In genomic region chr3:4582500-4582899, GRCm38 (mm10) we compare ENCODE assay signal across 31 mouse cellular contexts.
DNase-seq lines count a peak whose midpoint lies in the region; ATAC-seq lines count a peak whose summit lies in the region.
"Had no signal": no experiment of that assay in that cellular context is flagged by ENCODE, and none has a peak within 500 bp of the region (broad histone marks: within the 10 kb centered on the region; RNA-seq: fewer than 3 reads in every experiment).

No protein-coding gene starts in this region.

- WGBS in kidney, embryonic 16.5 days, result 51% methylated on average over 3 of the region's 3 CpGs

- H3K36me3 ChIP-seq in kidney, embryonic 16.5 days (ENCODE audit: insufficient read depth, low read length), result no peaks in the 10 kb centered on the region
- H3K36me3 ChIP-seq: embryonic facial prominence, embryonic 15.5 days; forebrain, embryonic 12.5 days; heart, embryonic 10.5 days; heart, embryonic 15.5 days; intestine, embryonic 15.5 days; kidney, embryonic 15.5 days; liver, embryonic 13.5 days; neural tube, embryonic 12.5 days had no signal

- ATAC-seq in kidney, embryonic 16.5 days (ENCODE audit: low FRiP score, low TSS enrichment), result peak; percentile 49; the same call in 1 of the 2 replicates
- ATAC-seq: forebrain, postnatal 0 days; hindbrain, embryonic 16.5 days; intestine, embryonic 15.5 days; Patski had no signal

- no peaks in the 10 kb centered on the region for H3K9me3 ChIP-seq in kidney, embryonic 16.5 days (ENCODE audit: low read length)
- H3K9me3 ChIP-seq: embryonic facial prominence, embryonic 15.5 days; forebrain, embryonic 12.5 days; heart, embryonic 10.5 days; heart, embryonic 15.5 days; intestine, embryonic 15.5 days; kidney, embryonic 15.5 days; liver, embryonic 13.5 days; neural tube, embryonic 12.5 days had no signal

- H3K27ac ChIP-seq in kidney, embryonic 16.5 days (ENCODE audit: low read length), result no peak overlapping the region
- H3K27ac ChIP-seq: embryonic facial prominence, embryonic 15.5 days; forebrain, embryonic 12.5 days; heart, embryonic 10.5 days; heart, embryonic 15.5 days; intestine, embryonic 15.5 days; kidney, embryonic 15.5 days; liver, embryonic 13.5 days; neural tube, embryonic 12.5 days had no signal

- H3K4me1 ChIP-seq in kidney, embryonic 16.5 days (ENCODE audit: insufficient read depth, low read length), result no peaks in the 10 kb centered on the region
- H3K4me1 ChIP-seq: embryonic facial prominence, embryonic 15.5 days; forebrain, embryonic 12.5 days; heart, embryonic 10.5 days; heart, embryonic 15.5 days; intestine, embryonic 15.5 days; kidney, embryonic 15.5 days; liver, embryonic 13.5 days; neural tube, embryonic 12.5 days had no signal

- H3K4me2 ChIP-seq in kidney, embryonic 16.5 days (replicated peaks; ENCODE audit: low read depth, low read length), result no peak overlapping the region
- H3K4me2 ChIP-seq: embryonic facial prominence, embryonic 15.5 days; forebrain, embryonic 12.5 days; heart, embryonic 15.5 days; intestine, embryonic 15.5 days; kidney, embryonic 15.5 days; liver, embryonic 13.5 days; midbrain, embryonic 11.5 days; neural tube, embryonic 12.5 days had no signal

- no peak overlapping the region for H3K4me3 ChIP-seq in kidney, embryonic 16.5 days (ENCODE audit: low read length)
- H3K4me3 ChIP-seq: embryonic facial prominence, embryonic 15.5 days; forebrain, embryonic 12.5 days; heart, embryonic 10.5 days; heart, embryonic 15.5 days; intestine, embryonic 15.5 days; kidney, embryonic 15.5 days; liver, embryonic 13.5 days; myocyte; neural tube, embryonic 12.5 days had no signal

- no peaks in the 10 kb centered on the region for H3K27me3 ChIP-seq in kidney, embryonic 16.5 days (ENCODE audit: insufficient read depth, low read length)
- H3K27me3 ChIP-seq: CH12.LX; embryonic facial prominence, embryonic 15.5 days; forebrain, embryonic 12.5 days; heart, embryonic 15.5 days; intestine, embryonic 15.5 days; kidney, embryonic 15.5 days; liver, embryonic 13.5 days; neural tube, embryonic 12.5 days; Patski had no signal

- H3K9ac ChIP-seq in kidney, embryonic 16.5 days (replicated peaks; ENCODE audit: low read length), result no peak overlapping the region
- H3K9ac ChIP-seq: embryonic facial prominence, embryonic 15.5 days; forebrain, embryonic 12.5 days; forebrain, postnatal 0 days; heart, embryonic 15.5 days; intestine, embryonic 15.5 days; kidney, embryonic 15.5 days; liver, embryonic 13.5 days; neural tube, embryonic 12.5 days had no signal

- peak; percentile 29 for DNase-seq in adrenal gland, adult 2 months
- DNase-seq in adrenal gland, adult 18-20 months (ENCODE audit: low spot score in 2 of 2), result no peak
- no peak for DNase-seq in kidney, postnatal 10 days
- DNase-seq in adrenal gland, postnatal 10 days, result peak; percentile 23
- peak; percentile 2 for DNase-seq in embryo, embryonic 11 days
- DNase-seq in gastrocnemius, adult 18-20 months (ENCODE audit: low spot score), result no peak
- DNase-seq in ovary, postnatal 14 days (ENCODE audit: low spot score), result no peak
- DNase-seq: cerebellum, adult 2 months; cerebellum, postnatal 14 days; forebrain, postnatal 0 days; gastrocnemius, postnatal 14 days; heart, adult 11 months; layer of hippocampus, postnatal 36 days; left cerebral cortex, postnatal 4 days; liver, embryonic 13.5 days; lung, adult 18-20 months; lung, postnatal 10 days; right cerebral cortex, postnatal 14 days had no signal

Comparison
In these comparisons a context has a peak if more than half of its experiments do, and no peak if none do; other contexts are left out.
1. DNase-seq: peak in adrenal gland, adult 2 months (single experiment), adrenal gland, postnatal 10 days (single experiment) and embryo, embryonic 11 days (single experiment); none in adrenal gland, adult 18-20 months (0 of 2), kidney, postnatal 10 days (single experiment), gastrocnemius, adult 18-20 months (single experiment) and ovary, postnatal 14 days (single experiment).